Mouse (Mus musculus): ENCODE measurements at regions not wholly inside any gene's neighbourhood (a gene's known extent, or its start where the extent isn't known, plus 50 kb on each side); places are given as distances from the start of the nearest gene placed in this dataset.
"Not testable (repeated sequence)": the region's sequence is repeated elsewhere in the genome, so short reads cannot be mapped to it uniquely, and the experiment has no call there.

DNA sequence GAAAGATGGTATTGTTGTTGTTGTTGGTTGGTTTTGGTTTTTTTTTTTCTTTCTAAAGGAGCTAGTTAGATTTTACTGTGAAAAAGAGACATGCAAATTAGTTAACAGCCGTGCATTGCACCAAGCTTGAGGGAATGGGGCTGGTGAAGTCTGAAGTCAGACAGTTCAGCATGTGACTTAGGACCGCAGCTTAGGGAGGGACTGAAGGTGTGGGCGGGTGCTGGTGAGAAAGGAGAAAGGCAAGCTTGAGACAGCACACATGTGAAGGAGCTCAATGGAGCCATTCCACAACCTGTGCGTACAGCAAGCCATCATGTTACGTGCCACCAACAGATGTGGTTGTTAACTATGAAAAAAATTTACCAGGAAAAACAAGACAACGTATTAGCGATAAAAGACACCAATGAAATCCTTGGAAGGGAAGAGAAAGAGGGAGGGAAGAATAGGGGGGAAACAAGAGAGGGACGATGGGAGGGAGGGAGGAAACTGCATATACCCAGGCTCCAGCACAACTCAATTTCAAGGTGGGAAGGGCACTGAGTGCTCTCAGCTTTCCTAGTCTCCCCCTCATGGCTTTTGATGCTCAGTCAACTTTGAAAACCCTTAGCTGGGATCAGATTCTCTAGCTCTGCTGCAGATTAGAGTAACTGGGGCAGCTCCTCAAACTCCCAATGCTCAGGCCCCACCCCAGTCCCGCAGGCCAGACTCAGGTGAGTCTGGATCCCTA is 218.1 kb upstream of the Btg1 start:
- no peak for DNase-seq (ENCODE audit: low spot score in 2 of 2)
- intact Hi-C loops (cut with DNase I) = no loop called here

DNA sequence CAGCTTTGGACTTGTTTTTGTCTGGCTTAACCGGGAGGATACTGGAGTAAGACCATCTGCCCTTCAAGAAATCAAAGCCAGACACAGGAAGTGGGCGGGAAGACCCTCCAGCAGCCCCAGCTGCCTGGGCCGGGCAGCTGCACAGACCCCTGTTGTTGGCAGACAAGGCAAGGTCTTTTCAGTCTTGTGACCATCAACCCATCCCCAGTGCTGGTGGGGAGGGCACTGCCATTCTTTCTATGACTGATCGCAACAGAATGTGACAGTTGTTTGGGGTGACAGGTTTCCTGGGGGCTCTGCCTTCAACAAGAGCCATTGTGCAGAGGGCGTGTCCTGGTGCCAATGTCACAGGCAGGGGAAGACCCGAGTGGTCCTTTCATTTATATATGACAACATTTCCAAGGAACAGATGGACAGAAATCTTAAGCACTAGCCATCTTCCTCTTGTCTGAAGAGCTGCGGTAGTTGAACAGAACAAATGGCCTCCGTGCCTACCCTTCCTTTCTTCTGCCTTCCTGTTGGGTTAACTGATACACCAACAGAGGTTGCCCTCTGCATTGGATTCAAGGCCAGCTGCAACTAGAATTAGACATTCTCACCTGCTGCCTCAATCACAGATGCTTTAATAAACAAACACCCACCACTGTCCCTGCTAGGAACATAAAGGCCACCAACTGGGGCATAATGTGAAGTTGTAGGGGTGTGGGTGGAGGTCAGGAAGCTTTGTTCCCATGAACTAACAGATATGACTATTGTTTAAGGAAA is 217.0 kb upstream of the Btg1 start:
- DNase-seq (ENCODE audit: low spot score in 2 of 2) = no peak
- intact Hi-C loops (cut with DNase I) = no loop called here

DNA sequence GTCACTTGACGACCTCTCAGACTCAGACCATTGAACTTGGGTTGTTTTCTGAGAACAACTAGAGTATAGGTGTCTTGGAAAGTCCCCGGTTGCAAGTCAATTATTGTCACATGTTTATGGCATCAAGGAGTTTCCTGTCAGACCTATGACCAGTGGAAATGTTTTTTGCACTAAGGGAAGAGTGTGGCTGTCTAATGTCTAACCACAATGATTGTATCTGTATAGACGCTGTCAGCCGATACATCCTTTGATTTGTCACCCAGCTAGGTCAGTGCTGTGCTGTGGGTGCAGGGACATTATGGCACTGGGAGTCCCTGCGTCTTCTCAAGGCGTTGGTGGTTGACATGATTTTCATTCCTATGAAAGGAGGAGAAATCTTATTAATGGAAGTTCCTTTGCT is 216.0 kb upstream of the Btg1 start:
- intact Hi-C loops (cut with DNase I) = no loop called here
- no peak for DNase-seq (ENCODE audit: low spot score in 2 of 2)

DNA sequence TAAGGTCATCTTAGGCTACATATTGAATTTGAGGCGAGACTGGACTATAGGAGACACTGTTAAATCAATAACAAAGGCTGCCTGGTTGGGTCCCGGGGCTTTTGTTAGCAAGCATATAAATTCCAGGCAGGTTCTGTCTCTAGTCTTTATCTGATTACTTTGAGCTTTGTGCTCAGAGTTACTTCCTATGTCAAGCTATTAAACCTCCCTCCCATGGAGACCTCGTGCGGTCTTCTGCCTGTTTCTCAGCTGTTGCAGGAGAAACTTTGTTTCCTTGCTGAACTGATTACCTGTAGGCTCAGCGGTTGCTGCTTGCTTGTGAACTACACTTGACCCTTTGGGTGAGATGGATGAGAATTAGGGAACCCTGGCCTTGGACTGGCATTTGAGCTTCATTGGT is 210.5 kb upstream of the Btg1 start:
- intact Hi-C loops (cut with DNase I) = no loop called here
- DNase-seq (ENCODE audit: low spot score in 2 of 2) = no peak

DNA sequence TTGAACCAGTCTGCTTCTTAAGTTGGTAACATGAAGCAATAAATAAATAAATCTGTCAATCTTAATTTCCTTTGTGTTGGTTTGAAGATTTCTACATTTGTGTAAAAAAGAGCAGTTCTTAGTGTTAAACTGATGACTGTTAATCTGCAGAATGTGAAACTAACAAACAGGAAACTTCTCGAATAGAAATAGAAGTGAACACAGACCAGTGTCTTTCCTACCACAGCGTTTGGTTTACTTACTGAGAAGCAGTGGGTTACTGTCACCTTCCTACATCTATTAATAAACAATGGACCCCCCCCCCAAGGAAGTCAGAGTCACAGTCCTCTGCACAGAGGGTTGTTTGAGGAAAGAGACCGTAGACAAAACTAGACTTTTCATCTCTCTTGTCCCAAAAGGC is 209.0 kb upstream of the Btg1 start:
- no peak for DNase-seq (ENCODE audit: low spot score in 2 of 2)
- intact Hi-C loops (cut with DNase I) = no loop called here

DNA sequence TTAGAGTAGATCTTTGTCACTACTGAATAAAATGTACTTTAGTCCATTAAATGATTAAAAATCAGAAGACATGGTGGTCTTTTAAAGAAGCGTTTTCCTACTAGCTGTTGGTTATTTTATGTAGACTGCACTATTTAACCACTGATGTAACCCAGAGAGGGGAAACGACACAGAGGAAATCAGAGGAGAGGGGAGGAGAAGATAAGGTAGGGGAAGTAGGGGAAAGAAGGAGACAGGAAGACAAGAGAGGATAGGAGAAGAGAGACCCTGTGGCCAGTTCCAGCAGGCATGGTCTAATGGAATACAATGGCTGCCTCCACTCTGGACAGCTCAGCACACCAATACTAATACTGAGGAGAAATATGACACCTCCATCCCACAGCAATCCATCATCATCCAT is 208.6 kb upstream of the Btg1 start:
- DNase-seq (ENCODE audit: low spot score in 2 of 2) = no peak
- intact Hi-C loops (cut with DNase I) = no loop called here

DNA sequence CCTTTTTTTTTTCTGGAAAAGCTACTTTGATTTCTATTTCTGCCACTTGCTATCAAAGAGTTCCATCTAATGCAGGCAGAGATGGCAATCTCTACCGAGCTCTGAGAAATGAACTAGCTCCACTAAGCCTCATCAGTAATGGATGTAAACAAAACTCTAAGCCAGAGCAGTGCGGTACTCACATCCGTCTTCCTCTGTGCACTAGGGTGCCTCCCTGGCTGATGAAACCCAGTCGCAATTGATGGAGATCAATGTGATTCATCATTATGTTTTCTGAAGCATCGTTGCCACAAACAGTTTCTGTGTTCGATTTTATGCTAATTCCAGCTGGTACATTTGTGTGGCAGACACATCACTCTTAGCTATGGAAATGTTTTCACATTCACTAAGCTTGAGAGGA is 206.8 kb upstream of the Btg1 start:
- no peak for DNase-seq (ENCODE audit: low spot score in 2 of 2)
- intact Hi-C loops (cut with DNase I) = no loop called here

DNA sequence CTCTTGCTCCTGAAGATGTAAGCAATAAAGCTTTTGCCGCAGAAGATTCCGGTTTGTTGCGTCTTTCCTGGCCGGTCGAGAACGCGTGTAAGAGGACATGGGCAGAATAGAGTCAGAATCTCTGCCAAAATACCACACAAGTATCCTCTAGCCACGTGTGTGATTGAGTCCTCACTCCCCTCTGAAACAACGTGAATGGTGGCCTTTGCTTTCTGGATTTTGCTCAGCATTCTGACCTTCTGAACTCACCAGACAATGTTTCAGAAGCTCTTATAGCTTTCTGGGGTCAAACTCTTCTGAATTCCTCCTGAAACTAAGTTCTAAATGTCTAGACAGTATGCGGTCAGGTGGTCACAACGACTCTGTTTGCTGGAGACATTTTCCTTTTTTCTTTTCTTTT is 202.0 kb upstream of the Btg1 start:
- DNase-seq (ENCODE audit: low spot score in 2 of 2) = no peak
- intact Hi-C loops (cut with DNase I) = no loop called here

DNA sequence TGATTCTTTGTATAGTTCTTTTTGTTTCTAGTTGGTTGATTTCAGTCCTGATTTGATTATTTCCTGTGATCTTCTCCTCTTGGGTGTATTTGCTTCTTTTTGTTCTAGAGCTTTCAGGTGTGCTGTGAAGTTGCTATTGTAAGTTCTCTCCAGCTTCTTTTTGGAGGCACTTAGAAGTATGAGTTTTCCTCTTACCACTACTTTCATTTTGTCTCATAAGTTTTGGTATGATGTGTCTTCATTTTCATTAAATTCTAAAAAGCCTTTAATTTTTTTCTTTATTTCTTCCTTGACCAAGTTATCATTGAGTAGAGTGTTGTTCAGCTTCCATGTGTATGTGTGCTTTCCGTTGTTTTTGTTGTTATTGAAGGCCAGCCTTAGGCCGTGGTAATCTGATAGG is 195.3 kb upstream of the Btg1 start:
- intact Hi-C loops (cut with DNase I); DNase-seq (ENCODE audit: low spot score in 2 of 2): not testable (repeated sequence)

DNA sequence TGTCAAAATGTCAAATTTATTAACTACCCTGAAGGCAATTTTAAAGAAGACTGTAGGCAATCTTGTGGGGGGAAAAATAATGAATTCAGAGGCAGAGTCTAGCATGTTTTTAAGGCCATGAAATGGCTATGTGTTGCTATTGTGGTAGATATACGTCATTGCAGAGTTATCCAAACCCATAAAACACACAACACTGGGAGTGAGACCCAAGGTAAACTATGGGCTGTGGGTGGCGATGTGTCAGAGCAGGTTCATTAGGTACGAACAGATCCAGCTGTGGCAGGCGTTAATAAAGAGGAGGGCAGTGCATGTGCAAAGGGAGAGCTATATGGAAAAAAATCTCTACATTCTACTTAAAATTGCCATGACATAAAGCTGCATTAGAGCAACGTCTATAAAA is 189.4 kb upstream of the Btg1 start:
- DNase-seq (ENCODE audit: low spot score in 2 of 2) = no peak
- intact Hi-C loops (cut with DNase I) = no loop called here

DNA sequence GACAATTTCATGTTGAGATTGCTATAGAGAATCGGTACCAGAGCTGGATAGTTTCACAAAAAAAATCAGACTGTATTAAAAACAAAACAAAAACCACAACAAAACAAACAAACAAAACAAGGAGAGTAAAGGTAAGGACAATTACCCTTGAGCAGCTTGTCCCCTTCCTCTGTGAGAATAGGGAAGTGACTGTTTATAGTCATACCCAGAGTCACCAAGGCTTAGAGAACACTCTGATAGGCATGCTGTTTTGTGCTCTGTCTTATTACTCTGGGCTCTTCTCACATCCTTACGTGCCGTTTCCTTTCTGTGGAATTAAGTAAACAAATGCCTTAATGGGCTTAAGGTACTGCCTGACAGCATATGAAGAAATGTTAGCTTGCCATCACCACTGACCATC is 186.7 kb upstream of the Btg1 start:
- intact Hi-C loops (cut with DNase I) = no loop called here
- DNase-seq (ENCODE audit: low spot score in 2 of 2) = no peak

DNA sequence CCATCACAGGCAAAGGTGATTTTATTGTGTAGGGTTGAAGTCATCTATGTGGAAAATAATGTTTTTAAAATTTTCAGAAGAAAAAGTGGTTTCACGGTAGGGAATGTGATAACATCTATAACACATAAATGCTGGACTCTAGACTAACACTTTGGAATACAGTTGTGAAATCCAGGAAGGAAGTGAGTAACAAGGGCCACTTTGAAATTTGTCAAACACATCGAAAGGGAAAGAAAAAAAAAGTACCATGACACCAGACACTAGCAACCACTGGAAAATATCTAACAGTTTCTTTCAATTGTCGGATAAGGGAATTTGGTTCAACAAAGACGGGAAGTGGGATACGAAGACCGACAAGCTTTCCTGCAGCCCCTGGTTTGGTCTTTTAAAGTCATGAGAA is 181.7 kb upstream of the Btg1 start:
- intact Hi-C loops (cut with DNase I) = no loop called here
- no peak for DNase-seq (ENCODE audit: low spot score in 2 of 2)

DNA sequence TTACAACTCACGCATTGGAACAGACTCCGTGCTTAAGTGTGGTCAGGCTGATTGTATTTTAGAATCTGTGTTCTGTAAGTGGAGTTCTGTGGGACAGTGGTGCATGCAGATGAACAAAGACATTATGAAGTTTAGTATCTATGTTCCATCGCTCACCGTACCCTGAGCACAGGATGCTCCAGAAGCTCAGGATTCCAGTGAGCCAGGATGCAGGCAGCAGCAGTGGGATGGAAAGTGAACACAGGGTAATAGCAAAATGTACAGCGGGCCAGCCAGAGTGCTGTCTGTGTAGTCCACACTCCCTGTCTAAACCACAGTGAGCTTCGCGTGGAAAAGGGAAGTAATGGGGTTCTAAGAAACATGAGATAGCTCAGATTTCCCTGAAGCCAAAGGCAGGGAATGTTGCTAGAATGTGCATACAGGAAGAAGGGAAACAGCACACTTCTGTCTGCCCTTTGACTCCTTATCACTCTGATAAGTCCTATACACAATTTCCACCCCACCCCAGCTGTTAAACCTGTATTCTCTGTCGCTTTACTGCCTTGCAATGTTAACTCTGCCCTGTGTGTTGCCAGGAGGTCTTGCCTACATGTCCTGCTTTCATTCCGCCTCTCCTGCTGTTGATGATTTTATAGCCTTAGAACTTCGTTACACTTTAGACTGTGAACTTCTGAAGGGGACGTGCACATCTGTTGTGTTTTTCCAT is 178.3 kb upstream of the Btg1 start:
- DNase-seq (ENCODE audit: low spot score in 2 of 2) = no peak
- intact Hi-C loops (cut with DNase I) = no loop called here

DNA sequence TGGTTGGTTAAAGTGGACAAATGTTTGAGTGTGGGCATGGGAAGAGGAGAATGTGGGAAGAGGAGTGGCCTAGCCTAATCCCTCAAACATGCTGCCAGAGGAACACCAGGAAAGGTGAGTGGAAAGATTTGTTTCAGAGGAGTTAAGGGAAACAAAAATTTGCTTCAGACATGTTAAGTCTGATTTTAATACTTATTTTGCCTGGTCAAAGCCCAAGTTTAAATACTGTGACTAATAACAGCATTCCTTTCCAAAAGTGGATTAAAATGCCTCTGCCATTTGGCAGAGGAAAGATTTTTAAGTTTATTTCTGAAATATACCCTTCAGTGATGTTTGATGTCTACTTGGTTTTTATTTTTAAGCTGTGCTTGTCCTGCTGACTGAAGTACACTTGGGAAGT is 174.6 kb upstream of the Btg1 start:
- DNase-seq (ENCODE audit: low spot score in 2 of 2) = no peak
- intact Hi-C loops (cut with DNase I) = no loop called here

DNA sequence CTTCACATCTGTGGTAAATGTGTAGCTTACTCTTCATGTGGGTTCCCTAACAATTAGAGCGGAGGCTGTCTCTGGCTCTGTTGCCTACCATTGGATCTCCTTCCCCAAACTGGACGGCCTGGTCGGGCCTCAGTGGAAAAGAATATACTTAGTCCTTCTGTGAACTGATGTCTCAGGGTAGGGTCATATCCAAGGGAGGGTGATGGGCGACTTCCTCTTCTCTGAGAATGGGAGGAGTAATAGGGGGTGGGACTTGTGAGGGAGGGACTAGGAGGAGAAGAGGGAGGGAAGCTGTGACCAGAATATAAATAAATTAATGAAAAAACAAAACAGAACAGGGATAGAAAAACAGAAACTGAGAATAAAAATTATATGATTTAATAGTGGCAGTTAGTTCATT is 166.5 kb upstream of the Btg1 start:
- intact Hi-C loops (cut with DNase I) = no loop called here
- DNase-seq (ENCODE audit: low spot score in 2 of 2) = no peak

DNA sequence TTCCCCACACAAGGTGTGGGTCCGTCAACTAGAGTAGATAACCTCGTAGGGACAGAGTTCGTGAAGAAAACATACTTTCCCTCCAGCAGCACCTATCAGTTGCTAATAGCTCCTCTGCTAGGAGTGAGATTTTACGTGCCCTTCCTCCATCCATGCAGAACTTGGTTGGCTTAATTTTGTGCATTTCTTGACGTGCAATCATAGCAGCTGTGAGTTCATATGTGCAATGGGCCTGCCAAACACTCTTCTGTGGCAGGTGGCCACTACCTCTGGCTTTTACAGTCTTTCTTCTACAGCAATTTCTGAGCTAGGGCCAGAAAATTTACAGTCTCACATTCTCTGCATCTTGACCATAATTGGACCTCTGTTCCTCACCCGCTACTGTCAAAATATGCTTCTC is 161.9 kb upstream of the Btg1 start:
- intact Hi-C loops (cut with DNase I) = no loop called here
- DNase-seq (ENCODE audit: low spot score in 2 of 2) = no peak

DNA sequence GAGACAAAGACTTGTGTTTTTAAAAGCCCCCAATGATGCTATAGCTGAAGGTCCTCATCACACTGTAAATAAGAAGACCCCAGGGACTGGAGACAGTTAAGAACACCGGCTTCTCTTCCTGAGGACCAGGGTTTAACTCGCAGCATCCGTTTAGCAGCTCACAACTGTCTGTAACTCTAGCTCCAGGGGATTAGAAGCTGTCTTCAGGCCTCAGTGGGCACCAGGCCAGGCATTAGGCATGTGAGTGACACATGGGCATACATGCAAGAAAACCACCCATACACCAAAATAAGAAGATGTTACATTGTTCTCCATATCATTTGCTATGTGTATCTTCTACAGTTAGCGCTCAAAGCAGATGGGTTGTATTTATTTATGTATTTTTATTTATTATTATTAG is 158.3 kb upstream of the Btg1 start:
- intact Hi-C loops (cut with DNase I) = no loop called here
- no peak for DNase-seq (ENCODE audit: low spot score in 2 of 2)

DNA sequence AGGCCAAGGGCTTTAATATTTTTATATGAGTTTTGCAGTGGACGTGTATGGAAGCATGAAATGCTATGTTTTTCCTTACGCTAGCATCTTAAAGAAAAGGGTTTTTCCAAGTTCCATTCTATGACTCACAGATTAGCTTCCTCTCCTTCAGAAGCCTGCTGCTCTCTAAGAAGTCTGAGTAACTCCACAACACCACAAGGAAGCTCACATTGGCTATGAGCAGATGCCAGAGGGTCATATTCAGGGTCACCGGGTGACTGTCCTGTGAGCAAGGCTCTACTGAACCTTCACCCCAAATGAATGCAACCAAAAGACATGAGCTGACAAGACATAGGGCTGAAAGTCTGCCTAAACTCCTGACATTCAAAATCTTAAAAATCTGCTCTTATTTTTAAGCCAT is 157.6 kb upstream of the Btg1 start:
- intact Hi-C loops (cut with DNase I) = no loop called here

DNA sequence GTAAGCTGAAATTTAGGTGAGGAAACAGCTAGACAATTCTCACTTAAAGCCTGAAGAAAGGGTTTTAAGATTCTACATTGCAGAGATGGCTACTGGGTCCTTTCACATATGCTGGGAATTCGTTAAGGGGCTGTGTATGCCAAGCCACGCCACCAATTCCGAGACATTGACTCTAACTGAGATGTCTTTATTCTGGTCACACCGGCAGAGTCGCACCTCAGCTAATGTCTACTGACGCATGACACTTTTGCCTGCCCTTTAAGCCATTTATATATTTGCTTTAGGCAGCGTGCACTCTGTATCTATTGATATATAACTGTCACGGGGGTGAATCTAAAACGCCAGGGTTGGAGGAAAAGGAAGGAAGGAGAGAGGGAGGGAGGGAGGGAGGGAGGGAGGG is 156.7 kb upstream of the Btg1 start:
- intact Hi-C loops (cut with DNase I) = no loop called here

More for the DNA sequence above, 157.6 kb upstream of the Btg1 start:
- DNase-seq (ENCODE audit: low spot score in 2 of 2) = no peak

DNA sequence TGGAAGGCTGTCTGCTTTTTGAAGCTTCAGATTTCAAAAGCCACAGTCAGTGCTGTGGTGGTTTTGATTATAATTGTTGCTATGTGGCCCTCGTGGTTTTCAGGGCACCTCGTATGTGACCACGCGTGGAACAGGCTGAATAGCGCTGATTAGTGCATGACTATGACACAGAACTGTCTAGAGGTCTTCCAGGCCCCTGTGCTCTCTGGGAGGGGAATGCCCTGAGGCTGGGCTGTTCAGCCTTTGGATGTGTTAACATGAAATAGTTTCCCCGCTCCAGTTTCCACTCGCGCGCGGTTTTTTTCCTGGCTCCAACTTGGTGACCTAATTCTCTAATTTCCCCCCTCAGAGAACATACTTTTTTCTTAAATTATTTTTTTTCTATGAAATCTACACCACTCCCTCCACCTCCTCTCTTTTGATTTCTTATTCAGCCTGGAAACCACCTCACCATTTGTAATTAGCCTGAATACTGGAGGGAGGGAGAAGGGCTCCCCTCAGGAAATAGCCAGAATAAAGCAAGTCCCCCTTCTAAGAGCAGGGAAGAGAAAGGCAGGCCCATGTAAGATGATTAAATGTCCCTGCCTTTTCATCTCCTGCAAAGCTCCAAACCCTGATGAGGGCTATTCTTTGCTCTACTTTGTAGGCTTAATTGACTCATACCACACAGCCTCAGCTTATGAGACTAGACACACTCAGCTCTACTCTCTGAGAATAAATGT is 156.0 kb upstream of the Btg1 start:
- DNase-seq (ENCODE audit: low spot score in 2 of 2) = no peak
- intact Hi-C loops (cut with DNase I) = no loop called here

More for the DNA sequence above, 156.7 kb upstream of the Btg1 start:
- no peak for DNase-seq (ENCODE audit: low spot score in 2 of 2)
